Mouse (Mus musculus) CD4-positive helper T cell, adult 2 months (primary cell): Measurements from ENCODE around the gene Ccdc92b.

Source experiments
- DNase-seq: peaks from one replicate; pipeline ENCODE4 v3.0.0-alpha.2; 2012; ENCODE audit warnings: low read depth, missing footprints, low spot score

The Ccdc92b gene

DNA sequence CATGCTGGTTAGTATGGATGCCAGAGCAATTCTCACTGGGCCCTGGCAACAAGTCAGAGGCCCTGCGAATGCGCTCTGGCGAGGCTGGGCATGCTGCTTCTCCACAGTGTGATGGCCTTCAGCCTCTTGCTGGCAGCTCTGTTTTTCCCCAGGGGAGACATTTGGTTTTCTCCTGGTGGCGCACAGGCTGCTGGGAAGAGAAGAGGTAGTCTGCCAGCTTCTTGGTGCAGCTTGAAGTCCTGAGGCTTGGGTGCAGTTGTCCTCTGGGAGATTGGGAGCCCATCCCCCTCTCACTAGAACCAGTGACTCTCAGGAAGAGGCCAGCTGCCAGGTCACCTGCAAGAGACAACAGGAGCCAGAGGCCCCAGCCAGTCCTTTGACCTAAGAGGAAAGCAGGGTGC lies 33.4 kb downstream of the Ccdc92b start:
- DNase-seq = no peak

DNA sequence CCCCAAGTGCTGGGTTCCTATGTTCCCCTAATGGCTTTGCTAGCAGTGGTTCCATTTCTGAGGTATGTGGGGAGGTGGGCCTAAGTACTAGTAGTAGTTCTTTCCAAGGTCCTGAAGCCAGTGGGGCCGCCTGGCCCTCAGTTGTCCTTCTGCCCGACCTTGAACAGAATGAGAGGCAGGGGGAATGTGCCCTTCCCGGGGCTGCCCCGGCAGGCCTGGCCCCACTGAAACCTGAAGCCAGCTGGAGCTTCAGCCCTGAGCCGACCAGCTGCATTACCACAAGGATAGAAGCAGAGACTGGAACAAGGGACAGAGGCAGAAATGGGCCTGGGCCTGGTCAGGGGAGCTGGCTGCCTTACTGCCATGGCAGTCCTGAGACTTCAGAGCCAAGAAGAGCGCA lies 34.0 kb downstream of the Ccdc92b start:
- no peak for DNase-seq

DNA sequence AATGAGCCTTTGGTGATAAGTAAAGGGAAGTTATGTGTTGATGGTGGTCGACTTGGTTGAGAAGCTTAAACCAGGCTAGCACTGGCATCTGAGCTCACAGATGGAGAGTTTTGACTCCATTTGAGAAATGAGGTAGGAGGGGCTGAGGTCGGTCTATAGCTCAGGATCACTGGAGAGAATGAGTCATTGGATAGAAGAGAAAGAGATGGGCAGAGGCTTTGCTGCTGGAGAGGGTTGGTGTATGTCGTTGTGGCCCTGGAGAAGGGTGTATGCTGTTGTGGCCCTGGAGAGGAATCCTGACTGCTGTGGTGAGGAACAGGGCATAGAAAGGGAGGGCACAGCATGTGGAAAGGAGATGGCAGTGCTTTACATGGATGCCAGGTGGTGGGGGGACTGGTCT lies 36.5 kb downstream of the Ccdc92b start:
- no peak for DNase-seq

DNA sequence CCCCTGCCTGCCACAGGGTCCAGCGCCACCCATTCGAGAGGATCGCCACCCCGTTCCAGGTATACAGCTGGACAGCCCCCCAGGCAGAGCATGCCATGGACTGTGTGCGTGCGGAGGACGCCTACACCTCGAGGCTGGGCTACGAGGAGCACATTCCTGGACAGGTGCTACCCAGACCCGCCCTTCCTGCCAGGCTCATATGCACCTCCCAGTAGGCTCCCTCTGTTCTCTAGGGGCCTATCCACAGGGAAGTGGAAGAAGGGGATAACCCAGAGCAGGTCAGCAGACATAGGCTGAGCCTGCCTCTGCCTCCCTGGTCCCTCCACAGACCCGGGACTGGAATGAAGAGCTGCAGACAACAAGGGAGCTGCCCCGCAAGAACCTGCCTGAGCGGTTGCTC lies 40.9 kb downstream of the Ccdc92b start:
- DNase-seq = no peak

DNA sequence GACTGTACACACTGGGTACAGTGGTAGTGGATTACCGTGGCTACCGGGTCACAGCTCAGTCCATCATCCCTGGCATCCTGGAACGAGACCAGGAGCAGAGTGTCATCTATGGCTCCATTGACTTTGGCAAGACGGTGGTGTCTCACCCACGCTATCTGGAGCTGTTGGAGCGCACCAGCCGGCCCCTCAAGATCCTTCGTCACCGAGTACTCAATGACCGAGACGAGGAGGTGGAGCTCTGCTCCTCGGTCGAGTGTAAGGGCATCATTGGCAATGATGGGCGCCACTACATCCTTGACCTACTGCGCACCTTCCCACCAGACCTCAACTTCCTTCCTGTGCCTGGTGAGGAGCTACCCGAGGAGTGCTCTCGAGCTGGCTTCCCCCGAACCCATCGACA lies 42.2 kb downstream of the Ccdc92b start:
- DNase-seq = no peak

DNA sequence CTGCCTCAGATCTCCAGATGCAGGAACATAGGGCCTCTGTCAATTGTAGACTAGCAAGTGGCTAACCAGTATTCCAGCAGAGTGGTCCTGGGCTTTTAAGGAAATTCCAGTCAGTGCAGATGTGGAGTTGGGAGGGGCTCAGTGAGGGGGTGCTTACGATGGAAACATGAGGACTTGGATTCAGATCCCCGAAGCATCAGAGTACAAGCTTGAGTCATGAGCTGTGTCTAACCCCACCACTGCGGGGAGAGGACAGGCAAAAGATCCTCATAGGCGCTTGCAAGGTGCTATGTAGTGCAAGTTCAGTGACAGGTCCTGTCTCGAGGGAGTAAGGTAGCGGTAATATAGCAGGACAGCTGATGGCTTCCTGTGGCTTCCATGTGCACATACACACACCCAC lies 42.8 kb downstream of the Ccdc92b start:
- DNase-seq = no peak

DNA sequence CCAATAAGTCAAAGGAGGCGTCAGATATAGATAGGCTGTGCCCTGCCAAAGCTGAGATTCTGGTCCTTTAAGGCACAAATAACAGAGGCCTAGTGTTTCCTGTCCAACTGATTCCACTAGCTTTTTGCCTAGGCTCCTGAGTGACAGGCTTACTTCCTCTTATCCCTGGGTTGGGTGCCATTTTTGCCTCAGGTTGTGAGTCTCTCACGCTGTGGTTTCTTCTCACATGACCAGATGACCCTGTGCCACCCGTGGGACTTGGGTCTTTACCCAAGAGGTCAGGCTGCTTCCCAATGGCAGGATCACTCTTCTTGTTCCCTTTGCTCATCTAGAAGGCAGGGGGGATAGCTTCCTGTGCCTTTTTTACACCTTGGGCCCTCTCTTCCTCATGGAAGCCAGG lies 44.9 kb downstream of the Ccdc92b start:
- DNase-seq = no peak

DNA sequence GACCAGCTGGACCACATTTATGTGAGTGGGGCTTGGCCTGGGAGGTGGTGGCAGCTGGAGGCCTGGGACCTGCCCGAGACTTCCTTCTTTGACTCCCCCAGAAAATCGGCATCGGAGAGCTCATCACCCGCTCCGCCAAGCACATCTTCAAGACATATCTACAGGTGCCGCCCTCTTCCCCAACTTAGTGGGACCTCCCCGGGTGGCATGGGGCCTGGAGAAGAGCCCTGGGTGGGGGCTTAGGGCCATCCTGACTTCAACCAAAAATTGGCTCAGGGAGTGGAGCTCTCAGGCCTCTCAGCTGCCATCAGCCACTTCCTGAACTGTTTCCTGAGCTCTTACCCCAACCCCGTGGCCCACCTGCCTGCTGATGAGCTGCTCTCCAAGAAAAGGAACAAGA lies 45.5 kb downstream of the Ccdc92b start:
- DNase-seq = no peak

DNA sequence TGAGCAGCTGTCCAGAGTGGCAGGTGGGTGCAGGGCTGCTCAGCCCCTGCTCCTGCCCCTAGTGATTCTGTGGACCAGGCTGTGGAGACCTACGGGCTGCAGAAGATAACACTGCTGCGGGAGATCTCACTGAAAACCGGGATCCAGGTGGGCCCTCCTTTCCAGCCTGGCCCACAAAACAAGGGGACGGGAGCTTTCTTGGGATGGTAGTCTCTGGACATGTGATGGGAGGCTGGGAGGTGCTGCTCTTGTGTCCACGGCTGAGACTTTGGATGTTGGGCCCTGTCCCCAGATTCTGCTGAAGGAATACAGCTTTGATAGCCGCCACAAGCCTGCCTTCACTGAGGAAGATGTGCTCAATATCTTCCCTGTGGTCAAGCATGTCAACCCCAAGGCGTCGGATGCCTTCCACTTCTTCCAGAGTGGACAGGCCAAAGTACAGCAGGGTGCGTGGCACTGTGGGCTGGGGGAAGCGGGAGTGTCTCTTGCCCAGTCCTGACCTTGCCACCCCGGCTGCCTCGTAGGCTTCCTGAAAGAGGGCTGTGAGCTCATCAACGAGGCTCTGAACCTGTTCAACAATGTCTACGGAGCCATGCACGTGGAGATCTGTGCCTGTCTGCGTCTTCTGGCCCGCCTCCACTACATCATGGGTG lies 46.4 kb downstream of the Ccdc92b start:
- no peak for DNase-seq

DNA sequence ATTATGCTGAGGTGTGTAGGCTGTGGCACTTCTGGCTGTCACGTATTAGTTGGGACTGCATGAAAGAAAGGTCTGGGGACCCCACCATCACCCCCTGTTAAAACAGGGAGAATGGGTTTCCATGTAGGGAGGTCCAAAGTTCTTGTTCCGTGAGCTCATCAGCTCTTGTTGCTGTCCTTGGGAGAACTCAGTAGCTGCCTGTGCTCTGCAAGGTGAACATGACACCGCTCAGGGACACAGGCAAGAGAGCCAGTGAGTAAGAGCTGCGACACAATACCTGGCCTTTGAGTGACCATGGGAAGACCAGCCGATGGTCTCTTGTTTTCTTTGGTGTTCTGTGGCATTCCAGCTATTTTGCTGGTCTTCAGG lies 46.9 kb downstream of the Ccdc92b start:
- no peak for DNase-seq

DNA sequence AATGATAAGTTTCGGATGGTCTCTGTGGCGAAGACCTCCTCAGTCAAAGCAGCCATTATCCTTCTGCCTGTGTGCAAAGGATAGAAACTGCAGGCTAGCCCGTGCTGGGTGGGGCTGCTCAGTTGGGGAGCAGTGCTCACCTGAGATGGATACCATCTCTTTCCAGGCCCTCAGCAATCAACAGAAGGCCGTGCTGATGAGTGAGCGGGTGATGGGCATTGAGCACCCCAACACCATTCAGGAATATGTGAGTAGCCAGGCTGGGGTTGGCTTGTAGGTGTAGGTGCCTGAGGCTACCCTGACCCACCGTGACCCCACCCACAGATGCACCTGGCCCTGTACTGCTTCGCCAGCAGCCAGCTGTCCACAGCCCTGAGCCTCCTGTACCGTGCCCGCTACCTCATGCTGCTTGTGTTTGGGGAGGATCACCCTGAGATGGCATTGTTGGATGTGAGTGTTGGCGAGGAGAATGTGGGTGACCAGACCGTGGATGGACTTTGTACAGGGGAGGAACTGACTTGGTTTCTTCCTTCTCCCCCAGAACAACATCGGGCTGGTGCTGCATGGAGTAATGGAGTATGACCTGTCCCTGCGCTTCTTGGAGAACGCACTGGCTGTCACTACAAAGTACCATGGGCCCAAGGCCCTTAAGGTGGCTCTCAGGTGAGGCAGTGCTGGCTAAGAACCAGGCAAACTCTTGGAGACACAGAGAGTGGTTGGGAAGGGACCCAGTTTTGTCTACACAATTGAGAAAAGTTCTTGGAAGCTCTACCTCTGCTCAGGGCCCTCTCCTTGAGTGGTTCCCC lies 47.6 kb downstream of the Ccdc92b start:
- no peak for DNase-seq

DNA sequence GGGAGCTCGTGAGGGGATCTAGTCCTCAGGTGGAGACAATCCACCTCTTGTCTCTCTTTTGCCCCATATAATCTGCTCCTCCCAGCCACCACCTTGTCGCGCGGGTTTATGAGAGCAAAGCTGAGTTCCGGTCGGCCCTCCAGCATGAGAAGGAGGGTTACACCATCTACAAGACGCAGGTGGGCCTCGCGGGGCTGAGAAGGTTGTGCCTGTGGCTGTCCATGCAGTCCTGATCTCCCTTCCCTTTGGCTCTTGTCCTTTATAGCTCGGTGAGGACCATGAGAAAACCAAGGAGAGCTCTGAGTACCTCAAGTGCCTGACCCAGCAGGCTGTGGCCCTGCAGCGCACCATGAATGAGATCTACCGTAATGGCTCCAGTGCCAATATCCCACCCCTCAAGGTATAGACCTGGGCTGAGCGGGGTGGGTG lies 48.2 kb downstream of the Ccdc92b start:
- no peak for DNase-seq

DNA sequence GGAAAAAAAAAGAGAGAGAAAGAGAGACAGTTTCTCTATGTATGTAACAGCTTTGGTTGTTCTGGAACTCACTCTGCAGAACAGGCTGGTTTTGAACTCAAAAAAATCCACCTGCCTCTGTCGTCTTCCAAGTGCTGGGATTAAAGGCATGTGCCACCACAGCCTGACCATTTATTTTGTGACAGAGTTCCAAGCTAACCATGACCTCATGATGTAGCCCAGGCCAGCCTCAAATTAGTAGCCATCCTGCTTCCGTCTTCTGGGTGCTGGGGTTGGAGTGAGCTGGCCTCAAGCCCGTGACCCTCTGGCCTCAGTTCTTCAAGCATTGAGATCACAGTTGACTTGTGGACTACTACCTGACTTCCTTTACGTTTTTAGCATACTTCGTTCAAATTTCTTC lies 49.1 kb downstream of the Ccdc92b start:
- no peak for DNase-seq

DNA sequence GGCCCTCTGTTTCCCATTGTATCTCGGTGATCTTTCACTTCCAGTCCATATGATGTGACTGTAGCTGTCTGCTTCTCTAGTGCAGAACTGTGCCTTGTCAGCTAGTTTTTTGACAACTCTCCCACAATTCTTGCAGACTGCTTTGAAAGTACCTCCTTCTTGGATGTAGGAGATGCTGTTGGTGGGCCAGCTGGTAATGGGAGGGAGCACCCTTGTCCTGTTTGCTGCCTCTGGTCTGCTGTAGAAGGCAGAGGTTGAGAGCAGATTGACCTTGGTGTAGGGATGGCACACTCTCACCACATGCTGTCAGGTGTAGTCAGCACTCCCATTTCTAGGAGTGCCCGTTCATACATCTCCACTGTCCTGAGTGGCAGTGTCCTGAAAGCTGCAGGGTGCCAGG lies 49.6 kb downstream of the Ccdc92b start:
- DNase-seq = no peak

DNA sequence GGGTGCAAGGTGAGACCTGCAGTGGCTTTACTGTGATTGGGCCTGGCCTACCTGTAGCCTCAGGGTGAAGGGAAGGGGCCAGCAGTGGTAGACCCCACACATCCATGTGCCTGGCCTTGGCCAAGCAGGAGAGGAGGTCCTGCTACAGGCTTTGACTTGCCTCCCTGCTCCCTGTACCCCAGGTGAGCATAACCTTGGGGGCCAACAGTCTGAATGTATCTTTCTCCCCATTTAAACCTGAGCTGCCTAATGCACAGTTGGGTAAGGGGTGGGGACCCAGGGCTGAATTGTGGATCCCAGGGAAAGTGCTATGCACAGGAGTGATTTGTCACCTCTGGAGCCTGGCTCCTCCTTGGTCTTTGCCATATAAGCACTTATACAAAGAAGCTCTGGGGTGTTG lies 50.7 kb downstream of the Ccdc92b start:
- no peak for DNase-seq

DNA sequence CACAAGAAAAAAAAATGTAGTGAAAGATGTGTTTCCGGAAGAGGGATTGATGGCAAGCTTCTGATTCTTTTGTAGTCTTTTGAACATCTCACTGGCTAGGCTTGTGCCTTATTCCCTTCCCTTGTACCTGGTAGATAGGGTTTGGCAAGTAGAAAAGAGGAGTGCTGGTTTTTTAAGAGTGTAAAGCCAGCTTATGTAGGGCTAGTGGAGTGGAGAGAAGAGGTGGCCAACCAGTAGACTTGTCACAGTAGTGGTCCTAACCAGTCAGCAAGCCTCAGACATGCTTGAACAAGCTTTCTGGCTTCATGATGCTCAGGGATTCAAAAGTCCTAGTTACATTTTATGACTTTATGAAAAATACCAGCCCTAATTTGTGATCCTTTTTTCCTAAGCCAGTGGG lies 51.6 kb downstream of the Ccdc92b start:
- no peak for DNase-seq

DNA sequence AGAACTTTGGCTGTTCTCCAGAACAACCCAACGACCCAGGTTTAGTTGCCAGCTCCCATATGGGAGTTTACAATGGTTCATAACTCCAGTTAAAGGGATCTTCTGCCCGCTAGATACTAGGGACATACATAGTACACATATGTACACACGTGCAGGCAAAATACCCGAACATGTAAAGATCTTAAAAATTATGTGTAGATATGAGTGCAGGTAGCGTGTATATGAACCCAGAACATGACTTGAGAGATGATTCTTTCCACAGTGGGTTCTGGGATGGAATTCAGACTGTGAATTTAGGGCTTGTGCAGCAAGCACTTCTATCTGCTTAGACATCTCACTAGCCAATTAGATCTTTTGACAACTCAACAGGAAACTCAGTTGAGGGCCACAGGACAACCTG lies 52.4 kb downstream of the Ccdc92b start:
- no peak for DNase-seq

DNA sequence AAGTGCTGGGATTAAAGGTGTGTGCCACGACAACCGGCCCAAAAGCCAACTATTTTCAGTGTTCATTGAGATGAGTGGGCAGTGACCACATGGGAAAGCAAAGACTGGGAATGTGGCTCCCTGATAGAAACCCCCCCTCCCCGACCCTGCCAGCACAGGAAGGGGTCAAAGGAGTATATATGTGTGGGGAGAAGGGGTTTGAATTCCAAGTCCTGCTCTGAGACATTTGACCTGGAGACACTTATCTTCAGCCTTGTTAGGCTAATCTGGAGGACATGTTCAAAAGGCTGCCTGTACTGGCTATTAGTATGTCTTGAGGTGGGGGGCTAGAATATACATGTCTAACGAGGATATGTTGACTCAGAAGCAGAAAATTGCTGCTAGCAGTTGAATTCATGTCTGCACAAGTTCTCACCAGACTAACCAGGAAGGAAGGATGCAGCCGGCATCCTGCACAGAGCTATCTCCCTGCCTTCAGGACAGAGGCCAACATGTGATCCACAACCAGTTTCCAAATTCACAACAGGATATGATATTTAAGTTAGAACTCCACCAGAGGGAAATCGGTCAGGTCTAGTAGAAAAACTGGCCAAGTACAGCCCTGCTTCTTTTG lies 53.6 kb downstream of the Ccdc92b start:
- no peak for DNase-seq

DNA sequence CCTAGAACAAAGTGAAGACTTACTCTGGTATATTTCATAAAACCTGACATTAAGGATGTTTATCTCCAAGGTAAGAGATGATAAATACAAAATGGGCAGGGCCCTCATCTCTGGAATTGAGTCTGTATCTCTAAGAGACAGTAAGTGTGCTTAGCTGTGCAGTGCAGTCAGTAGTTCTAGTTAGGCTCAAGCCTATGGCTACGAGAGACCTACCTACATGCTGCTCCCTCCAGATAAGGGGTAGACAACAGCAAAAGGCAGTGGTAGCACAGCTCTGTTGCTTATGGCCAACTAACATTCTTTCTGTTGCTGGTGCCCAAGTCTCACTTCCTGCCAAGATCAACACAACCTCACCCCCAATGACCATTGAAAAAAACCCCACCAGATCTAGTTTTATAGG lies 54.2 kb downstream of the Ccdc92b start:
- no peak for DNase-seq

DNA sequence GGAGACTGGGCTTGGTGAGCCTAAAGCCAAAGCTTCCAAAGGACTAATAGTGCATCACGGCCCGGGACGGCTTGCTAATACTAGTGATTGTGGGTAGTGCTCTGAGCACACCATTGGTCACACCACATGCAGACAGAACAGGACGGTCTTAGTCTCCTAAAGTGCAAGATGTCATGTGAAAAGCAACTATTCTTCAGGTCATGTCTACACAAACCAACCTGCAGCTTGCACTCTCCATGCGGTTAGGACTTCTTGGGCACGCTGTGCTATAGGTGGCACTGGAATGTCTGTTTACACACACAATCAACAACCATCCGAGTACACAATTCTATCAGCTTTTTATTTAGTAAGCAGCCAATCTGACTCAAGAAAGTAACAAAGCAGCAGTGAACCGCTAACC lies 55.3 kb downstream of the Ccdc92b start:
- DNase-seq = no peak

DNA sequence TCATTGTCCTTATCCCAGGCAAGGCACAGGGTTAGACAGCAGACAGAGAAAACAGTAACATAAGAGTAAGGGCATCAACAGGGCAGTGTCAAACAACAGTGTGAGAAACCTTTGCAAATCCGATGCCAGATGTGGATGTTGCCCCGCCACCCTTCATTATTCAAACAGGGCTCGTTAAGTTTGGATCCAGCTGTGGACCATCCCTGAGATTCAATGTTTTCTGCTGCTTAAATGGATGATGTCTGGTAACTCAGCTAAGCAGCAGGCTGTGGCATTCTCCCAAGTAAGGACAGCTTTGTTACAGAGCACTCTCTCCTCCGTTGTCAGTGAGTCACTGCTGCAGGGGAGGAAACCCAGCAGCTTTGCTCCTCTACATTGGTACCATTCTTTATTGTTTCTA lies 55.8 kb downstream of the Ccdc92b start:
- DNase-seq = no peak
